Mouse (Mus musculus) layer of hippocampus, adult 9-10 months (tissue): ENCODE measurements around the gene Cdyl.

ENCODE experiments used
- DNase-seq: peaks from one replicate; pipeline ENCODE4 v3.0.0; 2022; ENCODE audit warnings: low spot score

Gene Cdyl

DNA sequence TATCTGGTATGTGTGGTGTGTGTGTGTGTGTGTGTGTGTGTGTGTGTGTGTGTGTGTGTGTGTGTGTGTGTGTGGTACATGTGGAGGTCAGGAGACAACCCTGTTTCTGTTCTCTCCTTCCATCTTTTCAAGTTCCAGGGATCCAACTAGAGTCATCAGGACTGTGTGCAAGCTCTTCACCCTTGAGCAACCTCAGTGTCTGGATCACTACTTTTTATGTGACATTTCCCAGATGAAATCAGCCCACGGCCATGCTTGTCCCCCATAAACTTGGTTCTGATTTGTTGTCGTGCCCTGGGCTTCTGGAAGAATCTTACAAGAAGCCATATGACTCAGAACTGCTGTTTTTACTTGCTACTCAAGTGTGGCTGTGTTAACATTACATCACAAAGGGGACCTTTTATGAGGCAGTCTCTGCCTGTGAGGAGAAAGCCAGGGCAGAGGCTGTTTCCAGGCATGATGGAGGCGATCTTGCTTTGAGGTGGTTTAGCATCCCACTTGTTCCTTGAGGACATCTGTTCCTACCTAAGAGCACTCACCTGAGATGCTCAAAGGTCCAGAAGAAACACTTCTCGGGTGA lies at the start of gene Cdyl:
TSS of gene Cdyl (plus strand) at position 428 of the 580 bp plus-strand sequence.
- DNase-seq, result no peak

GRCm38 (mm10) chr13:35610718-35611117 lies 48.9 kb upstream of the Cdyl start:
- DNase-seq, result no peak

DNA sequence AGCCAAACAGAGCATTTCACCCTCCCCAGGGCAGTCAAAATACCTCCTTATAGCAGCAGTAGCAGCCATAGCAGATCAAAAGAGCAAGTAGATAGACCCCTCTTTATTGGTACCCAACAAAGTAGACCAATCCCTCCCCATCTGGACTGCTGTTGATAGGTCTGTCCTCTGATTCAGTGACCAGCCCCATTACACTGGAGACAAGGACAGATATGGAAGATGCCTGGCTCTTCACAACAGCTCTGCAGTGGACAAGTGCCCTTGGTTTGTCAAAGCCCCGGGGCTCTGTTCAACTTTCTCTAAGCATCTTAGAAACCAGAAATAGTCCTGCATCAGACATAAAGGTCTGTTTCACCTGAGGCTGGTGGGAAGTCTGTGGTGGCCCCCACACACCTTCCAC lies 47.1 kb upstream of the Cdyl start:
- DNase-seq, result no peak

- DNase-seq, result no peak
Measured at GRCm38 (mm10) chr13:35614832-35615479, 44.7 kb upstream of the Cdyl start.

- DNase-seq, result no peak
Measured at GRCm38 (mm10) chr13:35616524-35617099, 43.0 kb upstream of the Cdyl start.

GRCm38 (mm10) chr13:35619356-35619755 lies 40.3 kb upstream of the Cdyl start:
- DNase-seq, result no peak

DNA sequence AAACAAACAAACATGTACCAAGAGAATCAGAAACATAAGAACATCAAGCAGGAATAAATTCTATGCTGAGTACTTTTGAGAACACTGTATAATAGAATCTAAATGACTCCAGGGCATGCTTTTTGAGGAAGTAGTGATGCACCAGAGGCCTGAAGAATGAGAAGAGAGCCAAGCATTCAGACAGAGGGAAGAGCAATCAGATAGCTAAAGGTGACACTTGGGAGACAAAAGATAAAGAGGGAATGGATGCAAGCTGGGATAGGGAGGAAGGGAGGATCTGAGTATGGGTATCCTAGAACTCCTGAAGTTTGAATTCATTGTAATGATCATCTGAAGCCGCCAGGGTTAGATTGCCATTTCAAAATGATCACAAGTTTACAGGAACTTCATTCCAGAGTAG lies 38.9 kb upstream of the Cdyl start:
- DNase-seq, result no peak

- no peak for DNase-seq
Measured at GRCm38 (mm10) chr13:35624831-35625230, 34.8 kb upstream of the Cdyl start.

DNA sequence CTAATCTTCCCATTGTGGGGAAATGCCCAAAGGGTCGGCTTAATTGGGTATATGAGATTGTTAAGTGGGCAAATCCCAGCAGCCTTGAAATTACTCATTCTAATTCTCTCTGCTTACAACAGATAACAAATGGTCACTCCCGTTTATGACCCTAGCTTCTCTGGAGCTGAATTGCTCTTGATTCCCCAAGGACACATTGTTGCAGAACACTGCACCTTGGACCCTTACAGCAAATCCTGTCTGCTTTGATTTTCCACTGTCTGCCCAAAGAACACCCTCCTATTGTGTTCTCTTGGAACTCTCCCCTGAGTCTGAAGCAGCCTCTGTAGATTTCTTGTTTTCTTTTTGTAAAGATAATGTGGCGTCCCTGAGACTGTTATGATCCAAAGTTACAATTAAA lies 34.1 kb upstream of the Cdyl start:
- no peak for DNase-seq

GRCm38 (mm10) chr13:35627319-35627718 lies 32.3 kb upstream of the Cdyl start:
- no peak for DNase-seq

- DNase-seq, result no peak
Measured at GRCm38 (mm10) chr13:35647132-35647823, 12.4 kb upstream of the Cdyl start.

DNA sequence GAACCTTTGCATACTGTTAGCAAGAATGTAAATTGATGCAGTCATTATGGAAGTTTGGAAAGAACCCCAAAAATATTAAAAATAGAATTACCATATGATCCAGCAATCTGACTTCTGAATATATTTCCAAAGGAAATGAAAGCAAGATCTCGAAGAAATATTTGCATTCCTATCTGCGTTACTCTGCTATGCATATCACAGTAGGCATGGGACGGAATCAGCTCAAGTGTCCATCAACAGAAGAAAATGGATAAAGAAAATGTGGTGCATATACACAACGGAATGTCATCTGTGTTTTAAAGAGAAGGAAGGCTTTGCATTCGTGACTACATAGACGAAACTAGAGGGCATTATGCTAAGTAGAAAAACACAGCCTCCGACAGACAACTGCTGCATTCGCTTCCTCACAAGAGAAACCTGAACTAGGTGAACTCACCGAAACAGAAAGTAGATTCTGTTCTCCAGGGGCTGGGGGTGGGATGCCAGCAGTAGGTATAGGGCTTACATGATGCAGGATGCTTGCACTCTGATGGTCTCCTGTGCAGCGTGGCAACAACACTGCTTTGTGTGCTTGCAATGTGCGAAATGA lies 9.3 kb upstream of the Cdyl start:
- DNase-seq, result no peak

- DNase-seq, result no peak
Measured at GRCm38 (mm10) chr13:35652851-35653250, 6.8 kb upstream of the Cdyl start.

- no peak for DNase-seq
Measured at GRCm38 (mm10) chr13:35656853-35657252, 2.8 kb upstream of the Cdyl start.

GRCm38 (mm10) chr13:35665456-35665855 lies 5.8 kb downstream of the Cdyl start:
- DNase-seq, result no peak

GRCm38 (mm10) chr13:35669910-35670469 lies 10.4 kb downstream of the Cdyl start:
- no peak for DNase-seq

- DNase-seq, result no peak
Measured at GRCm38 (mm10) chr13:35670875-35671274, 11.2 kb downstream of the Cdyl start.

DNA sequence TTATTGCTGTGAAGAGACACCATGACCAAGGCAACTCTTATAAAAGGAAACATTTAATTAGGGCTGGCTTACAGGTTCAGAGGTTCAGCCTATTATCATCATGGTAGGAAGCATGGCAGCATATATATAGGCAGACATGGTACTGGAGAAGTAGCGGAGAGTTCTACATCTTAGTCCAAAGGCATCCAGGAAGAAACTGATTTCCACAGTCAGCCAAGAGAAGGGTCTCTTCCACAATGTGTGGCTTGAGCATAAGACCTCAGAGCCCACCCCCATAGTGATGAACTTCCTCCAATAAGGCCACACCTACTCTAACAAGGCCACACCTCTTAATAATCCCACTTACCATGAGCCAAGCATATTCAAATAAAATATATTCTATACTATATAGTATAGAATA lies 17.3 kb downstream of the Cdyl start:
- DNase-seq, result no peak

GRCm38 (mm10) chr13:35677433-35678051 lies 17.9 kb downstream of the Cdyl start:
- no peak for DNase-seq

- no peak for DNase-seq
Measured at GRCm38 (mm10) chr13:35678691-35679090, 19.1 kb downstream of the Cdyl start.

DNA sequence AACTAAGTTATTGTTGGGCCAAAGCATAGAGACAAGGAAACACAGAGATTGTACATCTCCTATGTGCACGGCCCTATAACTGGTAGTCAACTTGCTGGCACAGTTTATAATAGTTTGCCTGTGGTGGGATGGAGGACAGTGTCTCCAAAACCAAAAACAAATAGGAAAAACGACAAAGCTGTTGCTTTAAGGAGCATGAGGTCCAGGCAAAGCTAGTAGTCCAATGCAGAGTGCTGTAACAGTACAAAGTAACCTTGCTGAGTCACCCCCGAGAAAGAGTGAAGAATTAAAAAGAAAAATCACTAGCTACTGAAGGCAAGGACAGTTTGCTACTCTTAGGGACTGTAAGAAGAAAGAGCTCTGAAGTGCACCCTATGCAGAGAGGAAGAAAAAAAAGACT lies 21.7 kb downstream of the Cdyl start:
- DNase-seq, result no peak

DNA sequence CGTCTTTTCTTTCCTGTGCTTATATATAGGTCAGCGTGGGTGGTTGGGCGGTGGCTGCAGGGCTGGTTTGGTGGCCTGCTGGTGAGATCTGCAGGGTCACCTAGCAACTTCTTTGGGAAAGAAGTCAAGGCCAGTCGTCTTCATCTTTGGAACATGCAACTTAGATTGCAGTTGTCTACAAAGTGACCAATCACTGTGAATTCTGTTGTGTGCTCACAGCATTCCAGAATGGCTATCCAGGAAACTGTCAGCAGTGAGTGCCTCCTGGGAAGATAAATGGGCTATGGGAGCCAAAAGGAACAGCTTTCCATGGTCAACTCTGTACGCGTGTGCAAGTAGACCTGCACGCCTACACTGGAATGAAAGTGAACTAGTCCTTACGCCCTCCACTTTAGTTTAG lies 26.6 kb downstream of the Cdyl start:
- DNase-seq, result no peak
